Mouse (Mus musculus) gastrocnemius, postnatal 10 days (tissue): ENCODE data around the gene Gata3. TPM values are rescaled to one million over a fixed set of nuclear protein-coding genes. Genes with fewer than 3 reads are reported as not detected.

ENCODE experiments used
- DNase-seq: peaks from one replicate; pipeline ENCODE4 v3.0.0; 2021; ENCODE audit warnings: mixed read lengths
- total RNA-seq, 2 experiments: library from RNA; stranded (reverse); gene quantifications; 2 replicates each; pipeline ENCODE4 v1.2.3; 2021

Gene Gata3
- total RNA-seq, 2 experiments from 2014 or later = 0.19 to 0.23 TPM

DNA sequence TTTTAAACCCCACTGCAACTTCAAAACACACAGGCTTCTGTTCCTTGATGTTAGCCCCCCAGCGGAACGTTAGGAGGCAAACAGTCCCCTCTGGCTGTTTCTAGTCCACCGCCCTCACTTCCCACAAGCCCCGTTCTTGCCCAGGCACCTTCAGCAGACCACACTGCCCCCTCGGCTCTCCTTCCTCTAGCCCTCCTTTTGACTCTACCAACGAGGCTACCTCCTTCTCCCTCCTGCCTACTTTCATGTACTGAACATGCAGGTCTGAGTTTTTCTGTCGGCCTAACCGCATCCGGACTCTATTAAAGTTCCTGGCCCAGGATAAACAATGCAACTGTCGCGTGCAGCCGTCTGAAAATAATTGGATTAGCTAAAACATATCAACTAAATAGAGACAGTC is 17.2 kb downstream of the Gata3 start:
- DNase-seq = no peak

DNA sequence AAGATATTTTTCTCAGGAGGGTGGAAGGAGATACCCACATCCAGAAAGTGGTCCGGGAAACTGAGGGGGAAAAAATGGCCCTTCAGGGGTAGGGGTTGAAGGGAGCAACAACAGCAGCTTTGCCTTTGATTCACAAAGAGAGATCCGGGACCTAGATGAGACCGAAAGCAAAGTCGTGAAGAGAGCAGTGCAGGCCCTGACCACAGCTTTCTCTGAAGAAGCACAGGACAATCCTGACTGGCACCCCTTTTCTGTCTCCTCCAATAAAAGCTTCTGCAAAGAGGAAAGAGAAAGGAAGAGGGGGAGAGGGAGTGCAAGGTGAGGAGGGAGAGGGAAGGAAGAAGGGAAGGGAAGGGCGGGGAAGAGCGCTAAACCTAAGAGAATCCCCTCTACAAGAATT is 18.0 kb downstream of the Gata3 start:
- DNase-seq = no peak

DNA sequence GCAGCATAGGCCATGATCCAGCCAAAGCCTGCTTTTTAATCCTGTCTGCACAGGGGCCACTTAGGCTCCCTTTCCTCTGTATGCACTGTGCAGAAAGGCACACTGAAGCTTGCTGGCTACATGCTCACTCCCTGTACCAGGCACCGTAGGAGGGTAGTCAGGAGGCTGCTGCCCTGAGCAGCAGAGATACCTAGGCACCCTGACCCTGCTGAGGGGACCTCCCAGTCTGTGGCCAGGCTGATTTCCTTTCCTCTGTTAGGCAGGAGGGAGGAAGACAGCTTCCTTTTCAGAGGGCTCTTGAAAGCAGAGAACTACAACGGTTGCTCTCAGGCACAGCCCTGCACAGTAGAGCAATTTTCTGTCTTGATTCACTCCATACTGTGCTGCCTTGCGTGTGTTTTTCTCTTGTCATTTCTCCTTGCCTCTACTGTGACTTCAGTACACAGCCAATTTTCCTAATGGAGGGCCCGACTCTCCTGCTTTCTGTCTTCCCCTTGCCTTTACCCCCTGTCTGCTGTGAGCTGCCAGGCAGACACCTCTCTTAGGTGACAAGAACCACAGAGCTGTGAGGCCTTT is 18.6 kb downstream of the Gata3 start:
- no peak for DNase-seq

DNA sequence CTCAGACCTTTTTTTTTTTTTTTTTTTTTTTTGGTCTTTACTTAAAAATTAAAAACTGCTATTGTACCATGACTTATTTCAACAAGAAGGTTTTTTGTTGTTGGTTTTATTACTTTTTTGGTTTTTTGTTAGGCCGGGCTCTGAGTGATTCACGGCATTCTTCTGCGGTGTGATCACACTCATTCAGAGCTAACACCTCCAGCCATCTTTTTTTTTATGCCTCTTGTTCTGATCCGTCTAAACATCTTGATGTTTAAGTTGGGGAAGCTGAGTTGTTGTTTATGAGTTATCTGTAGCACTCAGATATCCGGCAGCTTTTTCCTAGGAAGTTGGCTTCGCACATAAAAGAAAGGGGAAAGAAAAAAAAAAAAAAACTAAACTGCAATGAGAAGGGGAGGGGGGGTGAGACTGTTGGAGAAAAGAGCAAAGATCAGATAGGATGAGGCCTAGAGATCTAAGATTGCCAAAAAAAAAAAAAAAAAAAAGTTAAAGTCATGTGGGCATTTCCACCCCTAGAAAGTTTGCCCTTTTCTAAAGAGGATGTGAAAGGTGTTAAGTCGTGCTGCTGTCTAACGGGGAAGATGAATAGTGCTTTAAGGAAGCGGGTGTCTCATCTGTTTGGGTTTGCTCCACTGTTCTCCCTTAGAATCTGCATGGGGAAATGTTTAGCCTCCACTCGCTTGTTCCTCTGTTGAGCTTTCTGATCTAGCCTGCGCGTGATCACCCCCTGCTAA is 22.6 kb downstream of the Gata3 start:
- DNase-seq = no peak

DNA sequence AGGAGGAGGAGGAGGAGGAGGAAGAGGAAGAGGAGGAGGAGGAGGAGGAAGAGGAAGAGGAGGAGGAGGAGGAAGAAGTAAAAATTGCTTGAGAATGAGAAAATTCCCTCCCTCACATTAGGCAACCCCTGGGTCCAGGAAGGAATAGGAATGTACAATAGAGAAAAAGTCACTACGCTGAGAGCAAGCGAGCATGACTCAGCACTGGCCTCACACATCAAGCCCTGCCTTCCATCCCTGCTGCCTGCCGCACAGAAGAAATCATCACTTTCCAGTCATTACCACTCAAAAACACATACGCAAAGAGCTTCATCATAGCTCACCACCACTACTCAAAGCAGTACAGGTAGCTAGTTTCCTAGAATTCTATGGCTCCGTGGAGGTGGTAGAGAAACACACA is 29.1 kb downstream of the Gata3 start:
- DNase-seq = no peak

DNA sequence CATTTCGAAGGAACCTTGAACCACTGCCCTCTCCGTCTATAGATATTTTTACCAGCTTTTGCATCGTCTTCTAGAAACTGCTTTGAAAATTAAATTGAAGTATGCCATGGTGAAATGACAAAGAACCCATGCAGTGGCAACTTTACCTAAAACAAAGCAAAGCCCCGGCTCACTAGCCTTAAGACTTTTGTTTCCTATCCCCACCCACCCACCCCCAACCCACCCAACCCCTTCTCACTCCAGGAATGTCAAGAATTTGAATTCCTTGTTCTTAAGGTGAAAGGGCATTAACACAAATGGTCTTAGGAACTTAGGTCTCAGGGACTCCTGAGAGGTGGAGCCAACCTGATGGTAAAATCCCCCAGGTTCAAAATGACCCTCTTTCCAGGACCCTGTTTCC is 34.0 kb downstream of the Gata3 start:
- DNase-seq = no peak

DNA sequence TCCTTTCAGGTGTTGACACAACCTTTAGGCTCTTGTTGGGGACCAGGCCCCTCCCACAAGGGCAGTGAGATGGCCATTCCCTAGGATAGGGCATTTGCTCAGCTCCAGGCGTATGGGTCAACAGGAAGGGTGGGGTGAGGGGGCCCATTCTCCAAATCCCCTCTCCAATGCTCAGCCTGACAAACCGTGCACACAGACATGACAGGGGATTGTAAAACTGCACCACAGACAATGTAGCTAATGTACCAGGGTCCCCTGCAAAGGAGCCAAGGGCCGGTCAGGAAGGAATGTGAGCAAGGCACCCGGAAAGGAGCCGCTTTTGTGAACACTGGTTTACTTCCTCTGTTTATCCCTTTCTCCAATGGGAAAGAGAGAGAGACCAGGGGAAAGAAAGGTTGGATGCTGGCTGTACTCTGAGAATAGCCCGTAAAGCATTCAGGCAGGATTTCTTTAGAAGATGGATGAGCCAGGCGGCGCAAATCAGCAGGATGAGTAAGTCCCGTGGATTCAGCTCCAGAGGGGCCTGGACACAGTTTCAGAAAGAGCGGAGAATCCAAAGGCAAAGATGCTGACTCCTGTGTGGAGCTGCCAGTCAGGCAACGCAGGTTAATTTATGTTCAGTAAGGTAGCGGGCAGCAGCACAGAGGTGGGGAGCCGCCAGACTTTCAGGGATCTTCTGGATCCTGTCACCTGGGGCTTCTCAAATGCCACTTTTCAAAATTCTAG is 36.8 kb downstream of the Gata3 start:
- DNase-seq = no peak

DNA sequence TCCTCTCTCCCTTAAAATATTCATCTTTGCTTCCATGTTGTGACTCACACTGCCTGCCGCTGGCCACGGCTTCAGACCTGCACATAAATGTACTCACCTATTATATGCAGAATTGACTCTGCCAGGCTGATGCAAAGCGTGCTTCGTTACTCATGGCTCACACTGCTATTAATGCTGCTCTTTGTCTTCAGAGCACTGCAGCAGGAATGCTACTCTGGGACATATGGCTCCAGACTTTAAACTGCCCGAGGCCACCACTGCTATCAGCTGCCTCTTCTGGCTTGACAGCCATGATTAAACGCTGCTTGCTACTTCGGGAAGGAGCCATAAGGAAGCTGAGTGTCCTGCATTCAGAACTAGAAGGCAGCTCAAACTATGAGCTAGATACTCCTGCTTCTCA is 54.6 kb downstream of the Gata3 start:
- DNase-seq = no peak

DNA sequence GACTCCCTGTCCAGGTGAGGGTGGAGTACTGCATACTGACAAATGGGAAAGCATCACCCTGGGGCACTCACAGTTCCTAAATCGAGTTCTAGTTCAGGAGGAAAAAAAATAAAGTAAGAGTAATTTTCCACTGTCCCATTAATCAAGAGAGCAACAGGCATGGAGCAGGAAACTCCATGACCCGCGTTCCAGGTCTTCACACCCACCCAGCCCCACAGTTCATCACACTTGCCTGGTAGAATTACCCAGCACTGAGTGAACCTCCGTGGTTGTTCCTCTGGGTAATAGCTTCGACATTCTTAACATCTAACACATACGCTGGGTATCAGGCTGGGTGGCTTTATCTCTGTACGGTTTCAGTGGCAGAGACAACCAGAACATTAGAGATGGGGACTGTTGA is 56.1 kb downstream of the Gata3 start:
- no peak for DNase-seq

DNA sequence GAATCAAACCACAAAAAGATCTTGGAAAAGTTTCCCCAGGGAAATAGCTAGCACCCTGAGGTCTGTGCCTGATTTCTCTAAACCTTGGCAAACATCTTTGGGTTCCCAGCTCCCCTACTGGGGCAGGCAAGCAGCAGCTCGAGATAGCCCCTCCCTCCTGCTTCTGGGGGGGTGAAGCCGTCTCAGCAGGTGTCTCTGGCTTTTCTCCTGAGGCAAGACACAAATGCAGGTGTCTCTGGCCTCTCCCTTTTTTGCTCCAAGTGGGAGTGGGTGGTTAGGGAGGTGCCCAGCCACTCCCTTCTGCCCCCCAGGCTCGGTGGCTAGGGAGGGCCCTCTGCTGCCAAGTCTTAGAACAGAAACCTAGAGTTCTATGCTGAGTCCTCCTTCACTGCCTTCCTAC is 62.2 kb downstream of the Gata3 start:
- no peak for DNase-seq

DNA sequence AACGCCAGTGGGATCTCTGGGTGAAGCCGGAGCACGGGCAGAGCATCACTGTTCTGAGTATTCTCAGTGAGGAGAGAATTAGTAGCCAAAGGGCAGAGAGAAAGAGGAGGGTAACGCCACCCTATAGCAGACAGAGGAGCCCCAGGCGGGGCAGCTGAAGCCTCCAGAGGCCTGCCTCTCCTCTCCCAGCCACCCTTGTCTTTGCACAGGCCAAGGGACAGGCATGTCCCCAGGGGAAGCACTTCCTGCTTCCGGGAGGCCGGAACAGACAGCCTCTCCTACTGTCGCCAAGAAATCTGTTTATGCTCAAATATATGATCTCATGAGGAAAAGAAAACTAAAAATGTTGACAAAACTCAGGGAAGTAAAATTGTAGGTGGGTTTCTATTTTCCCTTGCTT is 69.2 kb downstream of the Gata3 start:
- no peak for DNase-seq

DNA sequence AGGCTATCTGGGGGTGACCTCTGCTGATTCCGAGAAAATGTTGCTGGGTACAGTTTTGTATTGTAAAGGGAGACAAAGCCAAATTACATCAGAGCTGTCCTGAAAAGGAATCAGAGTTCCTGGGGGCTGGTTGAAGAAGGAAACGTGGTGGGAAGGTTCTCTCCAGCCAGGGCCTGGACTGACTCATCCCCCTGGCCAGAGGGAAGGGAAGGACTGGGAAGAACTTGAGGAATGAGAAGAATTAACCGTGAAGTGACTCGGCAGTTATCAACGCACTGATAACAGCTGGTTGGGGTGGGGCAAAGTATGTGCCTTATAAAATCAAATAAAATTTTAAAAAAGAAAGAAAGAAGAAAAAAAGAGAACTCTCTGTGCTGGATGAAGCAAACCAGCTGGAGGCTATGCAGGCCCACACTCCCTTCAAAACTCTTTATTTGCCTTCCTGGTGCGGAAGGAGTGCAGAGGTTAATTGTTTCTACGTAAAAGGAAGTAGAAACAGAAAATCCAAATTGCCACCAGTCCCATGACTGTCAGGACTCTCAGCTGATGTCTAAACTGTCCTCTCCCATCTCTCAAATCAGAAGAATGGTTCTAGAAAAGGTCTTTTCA is 71.6 kb downstream of the Gata3 start:
- DNase-seq = no peak

Other genes starting within 250 kb of the Gata3 start
- gene 4930412O13Rik, start 8.8 kb downstream of the Gata3 start, total RNA-seq = not detected
- not detected for gene 9230102O04Rik, start 494 bp downstream of the Gata3 start, total RNA-seq
- 1 to 10 TPM; 7.4 to 7.6 TPM for gene Taf3, start 158.6 kb upstream of the Gata3 start, total RNA-seq
- 100 to 1,000 TPM; 647 to 734 TPM for gene Atp5c1, start 190.5 kb upstream of the Gata3 start, total RNA-seq
- 1 to 10 TPM; 6.4 to 9.5 TPM for gene Kin, start 190.6 kb upstream of the Gata3 start, total RNA-seq
- gene Itih2, start 241.4 kb upstream of the Gata3 start, total RNA-seq = 1 to 10 TPM in 1 of 2 experiments, under 1 TPM in 1; 0.40 to 1.5 TPM